Mouse (Mus musculus) adrenal gland, adult (tissue): ENCODE measurements around the gene March8.

Source experiments
- DNase-seq, 2 experiments: peaks; one replicate each; pipeline ENCODE4 v3.0.0; 2022 to 2023; ENCODE audit warnings: low spot score in 1 of 2; ENCODE audit not compliant: inconsistent age in 2 of 2

March8 gene

DNA sequence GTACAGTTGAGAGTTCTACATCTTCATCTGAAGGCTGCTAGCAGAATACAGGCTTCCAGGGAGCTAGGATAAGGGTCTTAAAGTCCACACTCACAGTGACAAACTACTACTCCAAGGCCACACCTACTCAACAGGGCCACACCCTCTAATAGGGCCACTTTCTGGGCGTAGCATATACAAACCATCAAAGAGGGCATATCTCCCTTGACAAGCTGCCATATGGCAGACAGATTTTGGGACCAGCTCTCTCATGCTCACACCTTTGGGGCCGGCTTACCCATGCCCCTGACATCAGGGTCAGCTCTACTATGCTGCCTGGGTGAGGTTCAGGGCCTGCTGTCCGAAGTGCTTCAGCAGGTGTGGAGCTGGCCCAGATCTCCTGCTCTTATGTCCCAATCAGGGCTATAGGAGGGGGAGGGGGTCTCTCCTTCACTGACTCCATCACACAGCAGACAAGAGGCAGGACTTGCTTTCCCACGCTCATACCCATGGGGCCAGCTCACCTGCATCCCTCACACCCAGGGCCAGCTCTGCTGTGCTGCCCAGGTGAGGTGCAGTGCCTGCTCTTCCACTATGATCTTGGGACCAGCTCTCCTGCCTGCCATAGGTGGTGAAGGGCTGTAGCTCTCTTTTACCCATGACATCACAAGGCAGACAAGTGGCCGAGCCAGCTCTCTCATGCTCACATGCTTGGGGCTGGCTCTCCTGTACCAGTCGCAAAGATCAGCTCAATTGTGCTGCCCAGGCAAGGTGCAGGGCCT lies 32.6 kb downstream of the March8 start:
- DNase-seq = peak in 1 of 2 experiments; percentile 21

GRCm38 (mm10) chr6:116371500-116371899 lies 33.7 kb downstream of the March8 start:
- peak in 1 of 2 experiments; percentile 18 for DNase-seq

- DNase-seq = no peak
Observed at GRCm38 (mm10) chr6:116374136-116374535, 36.3 kb downstream of the March8 start.

- no peak for DNase-seq
Observed at GRCm38 (mm10) chr6:116374618-116375017, 36.8 kb downstream of the March8 start.

GRCm38 (mm10) chr6:116378892-116379291 lies 41.1 kb downstream of the March8 start:
- no peak for DNase-seq

DNA sequence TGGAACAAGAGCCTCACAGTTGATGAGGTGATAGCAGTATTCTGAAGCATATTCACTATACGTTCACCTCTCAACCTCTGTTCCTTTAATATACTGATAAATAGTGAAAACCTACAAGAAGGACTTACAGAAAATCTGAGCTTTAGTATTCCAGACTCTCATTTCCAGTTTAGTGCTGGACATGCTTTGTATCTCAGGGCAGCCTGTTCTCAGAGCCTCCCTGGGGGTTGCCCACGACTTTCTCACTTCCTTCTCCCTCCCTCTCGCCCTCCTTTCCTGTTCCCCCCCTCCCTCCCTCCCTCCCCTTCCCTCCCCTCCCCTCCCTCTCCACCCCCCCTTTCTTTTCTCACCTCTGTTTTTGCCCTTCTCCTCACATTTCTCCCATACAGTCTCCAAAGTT lies 42.3 kb downstream of the March8 start:
- DNase-seq = no peak

- no peak for DNase-seq
Observed at GRCm38 (mm10) chr6:116381605-116382004, 43.8 kb downstream of the March8 start.

DNA sequence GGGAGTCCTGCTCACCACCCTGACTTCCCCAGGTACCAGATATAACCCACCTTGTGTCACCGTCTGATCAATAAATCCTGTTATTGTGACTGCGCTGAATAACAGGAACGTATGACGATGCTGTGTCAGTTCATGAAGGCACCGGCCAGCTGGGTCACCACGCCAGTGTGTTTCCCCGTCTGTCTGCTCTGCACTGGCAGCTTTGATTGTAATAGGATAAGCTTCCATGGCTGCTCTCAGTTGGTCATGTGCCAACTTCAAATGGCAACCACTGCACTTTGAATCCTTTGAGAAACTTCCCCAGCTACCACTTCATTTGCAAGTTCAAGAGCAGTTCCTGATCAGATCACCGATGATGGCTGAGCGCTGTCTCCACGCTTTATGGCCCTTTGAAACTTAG lies 45.8 kb downstream of the March8 start:
- DNase-seq = no peak

DNA sequence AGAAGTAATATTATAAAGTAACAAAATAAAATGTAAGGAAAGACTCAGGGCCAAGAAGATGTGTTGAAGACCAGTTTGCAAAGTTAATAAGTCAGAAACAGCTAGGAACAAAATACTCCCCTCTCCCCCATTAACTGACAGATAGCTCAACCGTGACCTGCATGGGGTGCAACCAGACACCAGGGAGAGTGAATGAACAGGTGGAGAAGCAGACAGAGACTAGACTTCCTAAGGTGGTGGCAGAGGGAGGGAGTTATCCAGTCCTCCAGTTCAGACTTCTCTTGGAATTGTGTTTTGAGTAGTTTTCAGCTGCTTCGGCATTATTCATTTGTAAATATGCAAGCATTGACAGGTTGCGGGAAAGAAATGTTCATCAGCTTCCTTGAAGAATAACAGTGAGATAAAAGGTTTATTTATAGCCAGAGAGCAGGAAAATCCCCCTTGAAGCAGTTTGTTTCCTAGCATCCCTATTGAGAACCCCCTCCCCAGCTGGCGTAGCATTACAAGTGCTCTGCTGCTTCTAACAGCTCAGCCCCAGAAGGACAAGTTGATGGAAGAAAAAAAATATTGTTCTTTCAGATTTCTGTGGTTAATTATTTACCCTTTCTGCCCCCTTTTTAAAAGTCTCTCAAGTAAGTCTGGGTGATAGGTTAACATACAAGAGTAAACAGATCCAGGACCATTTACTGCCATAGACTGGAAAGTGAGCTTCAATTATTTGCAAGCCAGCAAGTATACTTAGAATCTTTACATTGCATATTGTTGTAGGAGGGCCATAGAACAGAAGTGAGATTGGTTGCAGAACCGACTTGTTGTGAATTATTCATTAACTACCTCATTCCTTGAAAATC lies 47.6 kb downstream of the March8 start:
- no peak for DNase-seq

DNA sequence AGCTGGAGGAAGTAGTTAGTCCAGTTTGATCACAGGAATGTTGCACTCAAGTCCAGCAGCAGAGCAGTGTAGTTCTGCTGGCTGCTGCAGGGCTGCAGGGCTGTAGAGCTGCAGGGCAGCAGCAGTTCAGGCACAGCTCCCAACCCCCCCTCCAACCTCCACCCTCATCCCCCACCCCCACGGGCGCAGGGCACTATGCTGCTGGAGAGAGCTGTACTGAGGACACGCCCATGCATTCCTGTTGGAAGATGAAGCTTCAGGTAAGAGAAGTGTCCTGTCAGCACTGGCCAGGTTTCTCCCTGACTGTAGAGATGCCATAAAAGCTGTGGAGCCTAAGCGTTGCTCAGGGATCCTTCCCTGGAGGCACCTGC lies 48.2 kb downstream of the March8 start:
- no peak for DNase-seq

- no peak for DNase-seq
Observed at GRCm38 (mm10) chr6:116386506-116386905, 48.7 kb downstream of the March8 start.

DNA sequence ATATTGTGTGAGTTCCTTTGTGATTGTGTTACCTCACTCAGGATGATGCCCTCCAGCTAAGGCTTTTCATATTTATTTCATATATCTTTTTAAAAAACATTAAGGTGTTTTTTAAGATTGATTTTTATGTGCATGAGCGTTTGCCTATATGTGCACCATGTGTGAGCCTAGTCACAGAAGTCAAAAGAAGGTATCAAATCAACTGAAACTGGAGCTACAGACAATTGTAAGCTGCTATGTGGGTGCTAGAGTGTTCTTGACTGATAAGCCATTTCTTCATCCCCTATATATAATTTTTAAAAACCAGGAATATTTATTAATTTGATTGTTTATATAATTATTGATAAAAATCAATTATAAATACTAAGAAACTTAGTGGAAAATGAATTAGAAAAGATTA lies 50.2 kb downstream of the March8 start:
- DNase-seq = no peak

GRCm38 (mm10) chr6:116389481-116389880 lies 51.7 kb downstream of the March8 start:
- DNase-seq = no peak

- no peak for DNase-seq
Observed at GRCm38 (mm10) chr6:116394916-116395648, 57.3 kb downstream of the March8 start.

GRCm38 (mm10) chr6:116397621-116398020 lies 59.8 kb downstream of the March8 start:
- no peak for DNase-seq

DNA sequence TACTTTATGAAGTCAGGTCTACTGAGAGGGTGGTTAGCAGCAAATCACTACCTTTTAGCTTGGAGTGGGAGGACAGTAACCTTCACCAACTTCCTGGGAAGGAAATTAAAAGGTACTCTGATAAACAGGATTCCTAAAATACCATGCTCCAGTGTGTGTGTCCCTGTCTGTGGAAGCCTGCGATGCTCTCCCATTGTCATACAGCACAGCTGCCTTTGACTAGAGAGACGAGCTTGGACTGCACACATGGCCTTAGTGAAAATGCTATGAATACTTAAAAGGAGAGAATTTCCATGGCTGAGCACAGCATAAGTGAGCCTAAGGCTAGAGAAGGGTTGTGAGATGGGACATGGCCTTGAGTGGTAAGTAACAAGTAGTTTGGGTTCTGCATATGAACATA lies 60.3 kb downstream of the March8 start:
- no peak for DNase-seq

DNA sequence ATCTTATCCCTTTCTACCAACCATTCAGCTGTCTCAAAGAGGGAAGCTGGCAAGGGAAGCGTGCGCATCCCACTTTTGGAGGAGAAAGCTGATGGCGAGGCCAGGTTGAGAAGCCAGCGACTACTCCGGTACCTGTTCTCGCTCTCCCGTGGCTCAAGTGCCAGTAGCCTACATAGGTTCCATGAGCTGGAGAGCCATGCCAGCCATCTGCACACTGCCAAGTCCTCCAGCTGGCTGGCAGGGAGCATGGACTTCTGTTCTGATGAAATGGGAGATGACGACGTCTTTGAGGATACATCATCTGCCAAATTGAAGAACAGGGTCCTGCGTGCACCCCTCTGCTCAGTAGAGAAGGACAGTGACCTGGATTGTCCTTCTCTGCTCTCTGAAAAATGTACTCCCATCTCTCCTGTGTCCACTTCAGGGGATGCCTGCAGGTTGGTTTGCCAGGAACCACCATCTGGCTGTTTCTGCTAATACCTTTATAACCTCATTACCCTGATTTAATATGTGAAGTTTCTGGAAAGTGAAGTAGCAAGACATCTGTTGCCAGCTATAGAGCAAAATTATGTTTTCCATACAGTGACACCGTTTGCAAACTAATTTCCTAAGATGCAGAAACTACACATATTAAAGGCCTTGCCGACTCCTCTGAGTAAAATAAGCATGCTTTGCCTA lies 64.1 kb downstream of the March8 start:
- no peak for DNase-seq

DNA sequence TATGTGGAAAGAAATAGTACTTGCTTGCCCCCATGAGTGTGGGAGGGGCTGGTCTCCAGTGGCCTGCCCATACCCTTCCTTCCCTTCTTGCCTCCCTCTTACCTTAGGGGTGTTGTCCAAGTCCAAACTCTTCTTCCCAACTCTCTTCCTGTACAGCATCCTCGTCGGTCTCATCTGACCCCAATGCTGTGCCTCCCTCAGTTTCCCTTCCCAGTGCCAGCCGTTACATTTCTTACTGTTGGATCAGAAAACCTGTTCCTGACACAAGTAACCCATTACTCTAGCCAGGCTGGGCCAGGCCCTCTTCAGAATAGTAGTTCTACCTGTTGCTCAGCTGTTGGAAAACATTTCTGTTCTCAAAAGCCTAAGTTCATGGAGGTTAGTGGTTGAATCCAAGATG lies 64.6 kb downstream of the March8 start:
- DNase-seq = no peak

DNA sequence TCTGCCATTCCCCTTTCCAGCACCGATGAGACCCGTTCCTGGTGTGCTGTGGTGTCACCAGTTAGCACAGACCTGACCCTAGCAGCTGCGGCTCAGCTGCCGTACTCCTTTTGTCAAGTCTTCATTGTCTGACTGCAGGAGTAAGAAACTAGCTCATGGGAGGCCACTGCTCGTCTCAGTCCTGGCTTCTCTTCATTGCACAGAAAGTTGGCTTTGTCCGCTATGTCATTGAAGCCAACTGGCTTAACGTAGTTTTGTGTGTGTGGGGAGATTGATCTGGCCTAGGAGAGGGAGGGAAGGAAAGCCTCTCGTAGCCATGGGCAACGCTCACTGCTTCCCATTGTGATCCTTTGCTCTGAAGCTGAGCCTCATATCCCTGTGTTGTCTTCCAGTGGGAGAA lies 67.4 kb downstream of the March8 start:
- DNase-seq = no peak

DNA sequence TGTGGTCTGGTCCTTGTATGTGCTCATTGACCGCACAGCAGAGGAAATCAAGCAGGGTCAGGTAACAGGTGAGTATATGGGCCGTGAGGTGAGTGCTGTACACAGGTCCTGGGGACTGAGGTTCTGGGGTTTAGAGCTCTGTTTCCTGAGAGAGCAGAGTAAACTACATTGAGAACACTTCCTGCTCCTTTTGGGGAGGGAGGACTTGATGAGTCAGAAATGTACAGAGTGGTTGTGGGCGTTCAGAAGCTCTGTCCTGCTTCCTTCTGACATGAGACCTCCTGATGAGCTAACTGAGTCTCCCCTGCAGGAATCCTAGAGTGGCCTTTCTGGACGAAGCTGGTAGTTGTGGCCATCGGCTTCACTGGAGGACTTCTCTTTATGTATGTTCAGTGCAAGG lies 67.9 kb downstream of the March8 start:
- DNase-seq = no peak

- DNase-seq = no peak
Observed at GRCm38 (mm10) chr6:116406152-116406551, 68.3 kb downstream of the March8 start.
